Mouse (Mus musculus) 416B (cell line): Measurements from ENCODE around the gene Arhgap19.

Source experiments
- DNase-seq: peaks from one replicate; pipeline ENCODE4 v3.0.0; 2011; ENCODE audit warnings: low read depth

Gene Arhgap19

DNA sequence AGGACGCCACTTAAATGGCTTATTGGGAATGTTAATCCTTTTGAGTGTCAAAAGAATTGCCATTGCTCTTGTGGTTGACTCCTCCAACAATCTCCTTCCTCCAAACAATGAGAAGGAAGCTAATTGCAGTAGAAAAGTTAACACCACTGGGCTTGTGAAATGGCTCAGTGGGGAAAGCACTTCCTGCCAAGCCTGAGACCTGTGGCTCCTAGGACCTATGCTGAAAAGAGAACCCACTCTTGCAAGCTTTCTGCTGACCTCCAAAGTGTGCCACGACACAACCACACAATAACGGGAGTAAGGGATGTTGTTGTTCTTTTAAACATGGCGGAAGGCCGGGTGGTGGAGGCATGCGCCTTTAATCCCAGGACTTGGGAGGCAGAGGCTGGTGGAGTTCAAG, 4.3 kb downstream of the Arhgap19 start:
- DNase-seq = peak; percentile 84

DNA sequence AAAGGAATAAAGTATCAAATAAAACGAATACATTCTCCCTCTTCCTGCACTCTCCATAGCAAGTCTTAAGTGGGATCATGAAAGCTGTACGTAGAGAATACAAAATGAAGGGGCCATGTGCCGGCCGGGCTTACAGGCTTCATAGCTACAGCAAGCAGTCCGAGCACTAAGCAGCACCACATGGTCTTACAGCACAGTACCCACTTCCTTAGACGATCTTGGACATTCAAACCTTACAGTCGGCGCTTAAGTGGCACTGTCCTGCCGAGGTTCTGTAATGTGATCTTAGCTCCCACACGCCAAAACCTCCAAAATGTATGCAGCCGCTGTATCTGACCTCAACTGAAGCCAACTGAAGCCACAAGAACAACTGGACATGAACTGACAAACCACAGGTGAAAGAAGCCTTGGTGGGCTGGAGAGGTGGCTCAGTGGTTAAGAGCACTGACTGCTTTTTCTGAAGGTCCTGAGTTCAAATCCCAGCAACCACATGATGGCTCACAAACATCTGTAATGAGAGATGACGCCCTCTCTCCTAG, 5.0 kb downstream of the Arhgap19 start:
- DNase-seq = peak; percentile 97

DNA sequence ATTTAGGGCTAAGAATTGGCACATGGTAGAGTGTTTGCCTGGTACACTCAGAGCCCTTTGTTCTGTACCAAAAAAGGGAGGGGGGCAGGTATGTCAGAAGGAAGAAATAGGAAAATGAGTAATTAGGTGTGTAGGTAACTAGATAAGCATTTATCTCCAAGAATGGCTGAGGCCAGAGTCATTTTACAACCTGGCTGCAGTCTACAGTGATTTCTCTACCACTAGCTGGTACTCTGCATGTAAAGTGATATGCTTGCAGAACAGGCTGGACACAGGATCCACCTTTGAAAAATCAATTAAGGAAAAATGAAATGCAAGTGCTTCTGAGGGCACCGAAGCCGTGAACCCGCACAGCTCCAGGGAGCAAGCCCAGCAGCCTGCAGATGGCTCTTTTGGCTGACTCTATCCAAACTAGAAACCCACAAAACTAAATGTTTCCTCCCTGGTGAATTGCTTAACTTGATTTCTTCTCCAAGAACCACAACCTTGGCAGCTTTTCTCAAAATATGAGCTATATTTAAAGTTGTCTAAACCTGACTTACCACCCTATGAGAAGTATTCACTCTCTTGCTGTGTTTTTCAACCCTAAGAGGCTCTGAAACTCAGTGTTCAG, 5.6 kb downstream of the Arhgap19 start:
- peak; percentile 79 for DNase-seq

DNA sequence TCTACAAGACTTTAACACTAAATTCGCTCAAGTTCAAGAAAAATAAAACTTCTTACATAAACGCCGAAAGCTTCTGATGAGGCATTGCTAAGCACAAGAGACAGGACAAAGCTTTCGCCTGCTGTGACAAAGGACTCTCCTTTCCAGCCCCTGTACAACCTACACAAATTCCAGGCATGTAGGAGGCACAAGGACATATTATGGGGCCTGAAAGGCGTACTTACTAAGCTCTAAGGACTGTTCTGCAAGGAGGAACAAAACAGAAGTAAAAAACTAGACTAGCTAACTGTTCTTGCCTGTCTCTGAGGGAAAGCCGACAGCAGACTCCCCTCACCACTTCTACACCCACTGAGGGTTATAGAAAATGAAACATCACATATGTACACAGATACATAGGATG, 6.9 kb downstream of the Arhgap19 start:
- DNase-seq = no peak

DNA sequence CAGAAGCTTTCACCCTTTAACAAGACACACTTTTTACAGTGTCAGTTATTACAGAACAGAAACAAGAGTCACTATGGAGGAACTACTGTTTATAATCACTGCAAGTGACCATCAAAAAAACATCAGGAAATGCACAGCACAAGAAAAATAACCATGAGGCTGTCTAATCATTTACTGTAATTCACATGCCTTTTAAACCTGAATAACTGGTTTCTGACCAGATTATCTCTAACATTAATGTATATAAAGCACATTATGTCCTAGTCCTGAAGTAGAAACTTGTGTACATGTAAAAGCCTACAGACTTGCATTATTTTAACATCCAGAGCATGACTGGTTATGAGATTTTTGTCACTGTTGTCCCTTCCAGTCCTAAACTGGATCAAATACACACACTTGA, 7.8 kb downstream of the Arhgap19 start:
- no peak for DNase-seq

DNA sequence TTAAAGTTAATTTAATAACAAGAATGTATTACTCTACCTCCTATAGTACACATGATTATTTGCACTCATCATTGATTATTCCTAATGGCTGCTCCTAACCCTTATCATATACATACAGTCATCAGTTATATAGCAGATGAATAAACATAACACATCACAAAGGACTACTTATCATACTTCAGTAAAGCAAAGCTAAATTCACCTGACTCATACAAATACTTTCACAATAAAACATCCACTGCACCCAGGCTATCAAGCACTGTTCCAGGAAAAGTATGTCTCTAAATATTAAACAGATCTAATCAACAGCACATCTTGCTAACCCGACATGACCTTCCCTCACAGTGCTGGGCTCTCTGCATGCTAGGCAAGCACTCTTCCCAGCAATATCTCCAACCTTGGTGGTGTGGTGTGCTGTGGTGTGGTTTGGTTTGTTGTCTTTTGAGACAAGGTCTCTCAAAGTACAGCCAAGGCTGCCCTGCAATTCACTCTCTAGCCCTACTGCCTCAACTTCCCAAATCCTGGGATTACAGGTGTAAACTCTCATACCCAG, 8.8 kb downstream of the Arhgap19 start:
- DNase-seq = no peak

DNA sequence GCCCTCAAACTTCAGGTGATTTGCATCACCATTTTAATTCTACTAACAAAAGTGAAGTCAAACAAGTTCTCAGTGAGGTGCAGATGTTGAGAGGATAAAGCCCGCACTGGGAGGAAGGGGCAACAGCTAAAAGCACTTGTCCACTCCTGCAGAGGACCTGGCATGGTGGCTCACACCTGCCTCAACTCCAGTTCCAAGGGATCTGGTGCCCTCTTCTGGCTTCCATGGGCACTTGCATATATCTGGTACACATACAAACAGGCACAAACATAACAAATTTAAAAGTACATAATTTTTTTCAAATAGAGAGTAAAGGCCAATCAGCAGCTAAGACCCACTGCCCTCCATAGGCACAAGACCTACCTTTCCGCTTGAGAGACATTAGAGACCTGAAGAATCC, 10.5 kb downstream of the Arhgap19 start:
- DNase-seq = peak; percentile 45

DNA sequence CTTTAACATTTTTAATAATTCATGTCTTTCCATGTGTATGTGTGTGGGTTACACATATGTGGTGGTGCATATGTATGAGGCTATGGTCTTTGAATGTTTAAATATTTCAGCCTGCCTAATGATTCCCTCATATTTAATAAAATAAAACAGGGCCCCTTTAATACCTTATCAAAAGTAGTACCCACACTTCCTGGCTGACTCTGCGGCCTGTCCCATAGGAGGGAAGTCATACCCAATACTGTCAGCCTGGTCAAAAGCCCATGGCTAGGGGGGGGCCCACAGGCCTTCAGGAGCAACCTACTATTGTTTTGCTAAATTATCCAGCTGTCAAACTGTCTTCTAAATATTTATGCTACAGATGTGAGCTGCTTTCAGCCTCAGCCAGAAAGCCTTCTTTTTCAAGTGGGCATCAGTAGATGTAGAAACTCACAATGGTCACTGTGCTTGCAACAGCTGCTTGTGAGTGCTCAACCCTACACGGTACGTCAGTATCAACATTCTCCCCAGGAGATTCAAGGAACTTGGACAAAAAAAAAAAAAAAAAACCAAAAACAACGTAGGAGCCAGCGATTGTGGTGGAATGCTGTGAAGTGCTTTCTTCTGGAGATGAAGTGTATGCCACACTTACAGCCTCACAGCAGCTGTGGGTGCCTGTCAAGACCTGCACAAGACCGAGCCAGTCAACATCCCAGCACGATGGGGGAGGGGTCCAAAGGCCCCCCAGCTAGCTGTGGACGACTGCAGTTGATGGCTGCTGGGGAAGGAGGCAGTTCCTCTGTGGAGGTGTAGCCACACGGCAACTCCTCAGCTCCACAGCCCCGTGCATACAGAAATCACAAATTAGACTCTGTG, 12.5 kb downstream of the Arhgap19 start:
- peak; percentile 19 for DNase-seq

DNA sequence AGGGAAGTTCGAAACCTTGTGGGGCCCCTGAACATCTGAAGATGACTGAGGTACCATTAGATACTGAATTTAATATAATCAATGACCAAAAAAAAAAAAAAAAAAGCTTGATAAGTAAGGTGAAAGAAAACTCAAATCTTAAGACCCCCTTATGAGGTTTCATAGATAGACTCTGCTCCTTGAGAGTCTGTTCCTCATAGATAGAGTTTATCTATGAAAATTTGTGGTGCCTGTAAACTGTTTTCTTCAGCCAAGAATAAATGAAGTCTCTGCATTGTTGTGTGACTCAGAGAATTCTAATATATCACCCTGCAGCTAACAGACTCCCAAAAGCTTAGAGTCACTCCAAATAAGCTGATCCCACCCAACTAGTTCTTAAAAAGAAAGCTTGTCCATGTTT, 15.0 kb downstream of the Arhgap19 start:
- DNase-seq = no peak

DNA sequence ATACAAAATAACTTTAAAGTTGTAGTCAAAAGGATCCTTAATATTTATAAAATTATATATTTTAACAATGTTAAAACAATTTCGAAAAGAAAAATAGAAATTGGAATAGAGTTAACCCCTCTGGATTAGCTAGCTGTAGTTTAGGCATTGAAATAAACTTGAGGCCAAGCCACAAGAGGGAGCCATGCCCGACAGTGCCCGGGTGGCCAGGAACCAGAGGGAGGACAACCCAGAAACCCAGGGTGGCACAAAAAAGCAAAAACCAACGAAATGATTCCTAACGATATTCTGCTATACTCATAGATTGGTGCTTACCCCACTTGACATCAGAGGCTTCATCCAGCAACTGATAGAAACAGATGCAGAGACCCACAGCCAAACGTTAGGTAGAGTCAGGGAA, 24.3 kb downstream of the Arhgap19 start:
- no peak for DNase-seq

DNA sequence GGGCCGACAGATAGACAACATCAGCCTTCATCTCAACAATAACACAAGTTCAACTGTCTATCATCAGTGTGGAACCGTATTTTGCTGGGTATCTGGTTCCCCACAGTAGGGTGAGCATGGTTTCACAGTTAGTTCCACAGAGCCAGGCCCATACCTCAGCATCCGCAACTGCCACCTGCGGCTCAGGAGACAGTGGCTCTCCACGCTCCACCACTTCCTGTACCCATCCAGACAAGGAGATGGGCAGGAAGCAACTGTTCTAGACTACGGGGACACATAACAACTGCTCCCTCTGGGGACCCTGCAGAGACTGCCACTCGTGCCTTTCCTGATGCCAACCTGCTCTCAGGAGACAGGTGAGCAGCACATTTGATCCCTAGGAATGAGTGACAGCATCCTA, 33.1 kb downstream of the Arhgap19 start:
- no peak for DNase-seq

DNA sequence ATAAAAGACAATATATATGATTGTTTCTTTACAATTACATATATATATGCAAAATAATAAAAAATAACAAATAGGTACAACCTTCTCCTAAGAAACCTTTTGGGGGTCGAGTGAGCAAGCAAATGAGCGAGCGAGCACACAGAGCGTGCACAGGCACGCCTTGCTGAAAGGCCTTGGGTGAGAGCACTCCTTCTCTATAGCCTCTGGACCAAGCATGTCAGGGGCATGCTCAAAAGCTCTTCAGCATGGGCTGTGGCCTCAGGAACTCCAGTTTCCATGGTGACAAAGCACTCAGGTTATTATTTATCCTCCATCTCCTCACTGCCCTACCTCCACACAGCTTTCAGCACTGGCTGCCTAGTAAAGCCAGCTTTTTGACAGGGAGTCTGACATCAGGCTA, 35.2 kb downstream of the Arhgap19 start:
- no peak for DNase-seq

DNA sequence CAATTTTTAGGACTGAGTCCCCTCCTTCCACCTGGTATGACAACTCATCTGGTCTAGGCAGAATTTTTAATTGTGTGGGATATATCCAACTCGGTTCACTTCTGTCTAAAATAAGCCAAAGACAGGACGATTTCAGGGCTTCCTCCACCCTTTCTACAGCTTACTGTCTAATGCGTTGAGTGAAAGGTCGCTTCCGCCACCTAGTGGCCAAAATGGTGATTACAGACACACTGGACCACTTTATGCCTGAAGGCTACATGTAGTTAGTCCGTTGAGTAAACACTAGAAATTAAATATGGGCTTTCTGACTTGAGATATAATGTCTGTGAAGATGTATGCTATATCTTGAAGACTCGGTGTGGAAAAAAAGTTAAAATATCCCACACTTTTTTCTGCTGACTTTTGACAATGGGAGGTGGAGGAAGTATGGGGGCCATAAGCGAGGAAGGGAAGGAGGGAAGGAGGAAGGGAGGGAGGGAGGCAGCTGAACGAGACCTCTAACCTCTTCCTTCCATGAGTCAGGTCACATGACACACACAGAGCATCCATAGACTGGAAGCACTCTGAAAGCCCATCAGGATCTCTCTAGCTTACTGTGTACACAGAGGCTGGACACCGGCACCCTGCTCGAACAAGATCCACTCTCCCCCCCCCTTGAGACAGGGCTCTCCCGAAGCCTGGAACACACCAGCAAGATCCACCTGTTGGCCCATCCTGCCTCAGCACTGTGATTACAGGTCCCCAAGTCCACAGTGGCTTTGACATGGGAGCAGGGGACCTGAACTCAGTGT, 37.8 kb downstream of the Arhgap19 start:
- peak; percentile 88 for DNase-seq

DNA sequence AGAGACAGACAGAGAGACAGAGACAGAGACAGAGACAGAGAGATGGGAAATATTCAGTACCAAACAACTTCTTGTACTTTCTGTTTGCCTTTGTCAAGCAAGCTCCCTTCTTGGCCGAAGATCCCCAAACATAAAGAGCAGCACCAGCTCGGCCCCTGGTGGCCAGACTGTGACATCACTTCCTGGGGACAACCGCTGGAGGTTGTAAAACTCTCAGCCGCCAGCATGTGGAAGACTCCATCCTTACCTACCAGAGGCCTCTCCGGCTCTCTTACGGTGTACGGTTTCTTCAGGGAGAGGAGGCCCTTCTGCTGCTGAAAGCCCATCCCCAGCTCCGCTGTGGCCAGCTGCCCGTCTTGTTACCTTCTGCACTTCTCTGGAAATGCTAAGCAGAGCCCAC, 40.3 kb downstream of the Arhgap19 start:
- peak; percentile 43 for DNase-seq

DNA sequence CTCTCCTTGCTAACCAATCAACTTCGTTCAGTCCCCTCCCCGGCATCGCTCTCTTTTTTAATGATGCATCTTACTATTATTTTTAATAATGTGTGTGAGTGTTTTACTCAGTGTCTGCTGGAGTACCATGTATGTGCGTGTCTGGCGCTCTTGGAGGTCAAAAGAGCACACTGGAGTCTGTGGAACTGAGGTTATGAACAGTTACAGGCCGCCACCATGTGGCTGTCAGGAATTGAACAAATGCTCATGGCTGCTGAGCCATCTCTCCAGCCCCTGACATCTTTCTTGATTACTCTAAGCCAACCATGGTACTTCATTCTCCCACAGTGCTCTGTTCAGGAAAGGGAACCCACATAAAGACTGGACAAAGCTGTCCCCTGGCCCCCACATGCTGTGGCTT, 42.1 kb downstream of the Arhgap19 start:
- DNase-seq = peak; percentile 50

DNA sequence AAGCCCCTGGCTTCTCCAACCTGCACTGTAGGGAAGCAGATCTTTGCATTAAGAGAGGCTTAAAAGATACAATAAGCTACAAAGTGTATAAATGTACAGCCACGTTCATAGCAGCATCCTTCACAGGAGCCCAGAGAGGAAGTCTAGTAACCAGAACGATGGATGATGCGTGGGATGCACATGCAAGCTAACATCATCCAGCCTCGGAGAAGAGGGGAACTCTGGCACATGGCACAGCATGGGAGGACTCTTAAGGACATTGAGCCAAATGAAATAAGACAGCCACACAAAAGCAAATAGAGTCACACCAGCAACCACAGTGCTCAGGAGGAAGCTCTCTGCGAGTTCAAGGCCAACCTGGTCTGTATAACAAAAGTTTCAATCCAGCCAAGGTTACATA, 42.6 kb downstream of the Arhgap19 start:
- no peak for DNase-seq

DNA sequence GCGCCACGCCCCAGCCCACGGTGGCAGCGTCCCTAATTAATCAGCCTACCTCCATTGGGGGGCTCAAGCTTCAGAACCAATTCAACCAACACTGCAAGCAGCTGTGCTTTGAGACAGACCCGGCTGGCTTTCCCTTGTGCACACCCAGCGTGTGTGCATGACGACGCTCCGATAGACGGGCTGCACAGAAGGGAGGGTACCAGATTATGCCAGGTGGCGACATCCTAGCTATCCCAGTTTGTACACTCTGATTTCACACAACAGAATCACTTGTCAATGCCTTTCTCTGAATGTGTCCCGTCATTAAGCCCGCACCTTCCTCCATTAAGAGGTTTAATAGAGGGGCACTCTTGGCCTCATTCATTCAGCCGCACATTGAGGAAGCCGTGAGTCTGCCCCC, 47.1 kb downstream of the Arhgap19 start:
- no peak for DNase-seq

DNA sequence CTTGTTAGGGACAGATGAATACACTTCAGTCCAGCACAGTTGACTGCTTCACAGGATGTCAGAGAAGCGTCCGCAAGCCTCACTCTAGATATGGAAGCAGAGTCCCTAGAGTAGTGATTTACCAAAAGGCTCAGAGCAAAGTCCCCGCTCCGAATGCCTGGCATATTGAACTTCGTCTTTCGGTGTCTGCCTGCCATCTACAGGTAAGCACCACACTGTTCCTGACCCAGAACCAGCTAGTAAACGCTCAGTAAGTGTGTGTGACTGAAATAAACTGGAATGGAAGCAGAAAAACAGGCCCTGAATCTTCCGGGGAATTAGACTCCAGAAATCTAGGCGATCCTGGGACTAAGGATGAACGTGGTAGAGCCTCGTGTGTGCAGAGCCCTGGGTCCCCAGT, 49.9 kb downstream of the Arhgap19 start:
- DNase-seq = no peak

DNA sequence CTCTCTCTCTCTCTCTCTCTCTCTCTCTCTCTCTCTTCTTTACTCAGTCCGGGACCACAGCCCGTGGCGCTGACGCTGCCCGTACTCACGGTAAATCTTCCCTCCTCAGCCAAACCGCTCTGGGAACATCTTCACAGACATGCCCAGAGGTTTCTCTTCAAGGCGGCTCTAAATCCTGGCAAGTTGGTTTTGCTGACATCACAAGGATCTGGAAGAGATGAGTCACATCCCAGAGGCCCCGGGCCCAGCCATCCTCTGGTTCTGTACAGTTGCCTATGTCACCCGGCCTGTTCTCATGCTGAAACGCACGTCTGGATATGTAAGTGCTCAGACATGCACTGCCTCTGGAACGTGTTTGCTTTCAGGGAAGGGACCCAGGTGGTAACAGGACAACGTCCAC, 54.4 kb downstream of the Arhgap19 start:
- peak; percentile 11 for DNase-seq

DNA sequence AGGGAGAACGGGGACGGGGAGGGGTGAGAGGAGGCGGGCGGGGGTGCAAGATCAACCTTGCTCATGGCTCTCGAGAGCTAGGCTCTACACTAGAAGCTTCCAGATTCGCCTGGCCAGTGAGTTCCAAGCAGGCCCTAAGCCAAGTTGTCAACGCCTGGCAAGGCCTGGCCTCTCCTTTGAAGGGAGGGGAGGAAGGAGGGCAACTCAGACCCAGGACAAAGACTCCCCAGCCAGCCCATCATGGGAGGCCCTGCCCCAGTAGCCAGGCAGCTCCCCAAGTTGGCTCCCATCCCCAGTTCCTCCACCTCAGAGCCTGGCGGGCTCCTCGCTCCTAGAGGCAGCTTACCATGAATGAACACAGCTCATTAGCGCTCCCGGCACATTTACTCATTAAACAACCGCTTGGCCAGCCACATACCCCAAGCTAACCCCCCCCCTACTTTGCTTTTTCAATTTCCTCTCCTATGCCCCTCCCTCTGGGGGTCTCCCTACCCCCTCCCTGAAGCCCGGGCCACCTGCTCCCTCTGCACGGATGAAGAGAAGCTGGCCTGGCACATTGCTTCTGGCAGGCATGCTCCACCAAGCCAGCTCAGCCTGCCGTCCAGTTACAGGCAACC, 55.8 kb downstream of the Arhgap19 start:
- no peak for DNase-seq

DNA sequence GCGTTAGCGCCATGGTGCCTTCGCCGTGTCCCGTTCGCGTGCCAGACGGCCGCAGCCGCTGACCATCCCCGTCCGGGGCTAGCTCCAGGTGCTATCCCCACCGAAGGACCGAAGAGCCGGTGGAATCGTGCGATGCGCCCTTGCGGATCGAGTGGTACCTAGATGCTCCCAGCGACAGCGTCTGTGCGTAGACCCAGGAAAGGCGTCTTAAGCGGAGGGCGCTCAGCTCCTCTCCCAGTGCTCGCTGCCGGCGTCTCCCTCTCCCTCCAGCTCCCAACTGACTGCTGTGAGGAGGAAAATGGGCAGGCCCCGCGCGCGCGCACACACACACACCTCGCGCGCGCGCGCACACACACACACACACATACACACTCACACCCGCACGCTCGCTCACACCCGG, 58.5 kb downstream of the Arhgap19 start, which contains the start of gene Slit1:
Gene Slit1, minus strand, starts transcription at position 270 of the 400 bp plus-strand sequence.
- no peak for DNase-seq

DNA sequence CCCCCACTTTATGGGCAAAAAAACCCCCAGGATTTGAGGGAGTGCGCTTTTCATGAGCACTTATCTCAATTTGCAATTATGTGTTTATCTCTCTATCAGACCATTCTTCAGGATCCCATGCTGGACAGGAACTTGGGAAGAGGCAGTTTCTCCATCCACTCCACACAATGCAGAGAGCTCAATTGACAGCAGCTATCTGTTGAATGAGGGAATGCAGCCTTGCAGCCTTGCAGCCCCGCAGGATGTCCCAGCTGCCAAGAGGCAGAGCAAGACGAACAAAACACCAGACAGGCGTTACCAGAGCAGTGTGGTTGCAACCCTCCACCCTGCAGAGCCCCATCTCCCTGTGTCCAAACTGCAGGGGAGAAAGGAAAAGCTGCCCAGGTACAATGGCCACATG, 63.0 kb downstream of the Arhgap19 start:
- DNase-seq = no peak
